Mouse (Mus musculus) small intestine, adult 2 months (tissue): Measurements from ENCODE around the gene Gm49403. TPM values are rescaled to one million over a fixed set of nuclear protein-coding genes. Genes with fewer than 3 reads are reported as not detected.
"Not testable (repeated sequence)": the region's sequence is repeated elsewhere in the genome, so short reads cannot be mapped to it uniquely, and the experiment has no call there.

Source experiments
- H3K27ac ChIP-seq: fragments of 200-500 bp; 2 replicates; pipeline ENCODE4 v1.5.1; 2012; ENCODE audit warnings: low read depth, low read length, control low read depth, inconsistent platforms; ENCODE audit not compliant: insufficient read depth
- H3K27me3 ChIP-seq: fragments of 200-500 bp; 2 replicates; pipeline ENCODE4 v1.6.1; 2012; ENCODE audit warnings: mild to moderate bottlenecking, moderate library complexity, low read length, inconsistent platforms; ENCODE audit not compliant: control insufficient read depth, insufficient read depth
- H3K36me3 ChIP-seq: fragments of 200-500 bp; 2 replicates; pipeline ENCODE4 v1.6.1; 2012; ENCODE audit warnings: mild to moderate bottlenecking, low read length, control low read depth, inconsistent platforms; ENCODE audit not compliant: control insufficient read depth, insufficient read depth
- H3K4me1 ChIP-seq: fragments of 200-500 bp; 2 replicates; pipeline ENCODE4 v1.6.1; 2012; ENCODE audit warnings: low read length, inconsistent platforms, mixed read lengths; ENCODE audit not compliant: control insufficient read depth, insufficient read depth, insufficient read length
- H3K4me3 ChIP-seq: fragments of 200-500 bp; 2 replicates; pipeline ENCODE4 v1.5.1; 2012; ENCODE audit warnings: low read depth, mild to moderate bottlenecking, control low read depth, inconsistent platforms, low read length, moderate library complexity
- CTCF ChIP-seq: fragments of 200-500 bp; IDR thresholded peaks from 2 replicates; pipeline ENCODE4 v1.5.1; 2012; ENCODE audit warnings: low read depth, mild to moderate bottlenecking, control low read depth, inconsistent platforms, low read length, moderate library complexity, mixed read lengths; ENCODE audit not compliant: insufficient replicate concordance, insufficient read length; ENCODE audit errors: extremely low read depth
- POLR2A ChIP-seq: fragments of 200-500 bp; IDR thresholded peaks from 2 replicates; pipeline ENCODE4 v1.6.1; 2012; ENCODE audit warnings: low read depth, mild to moderate bottlenecking, control low read depth, inconsistent platforms, low read length, moderate library complexity
- WGBS: fragments of 180-500 bp; shearing (Covaris S2); methylation state at CpG from one replicate; pipeline ENCODE4 v1.1.7; 2018; 5-methylcytosine and 5-hydroxymethylcytosine counted together
- polyA plus RNA-seq: library from polyadenylated mRNA; depleted of rRNA; stranded (reverse); fragments of >200 nt; gene quantifications from 2 replicates; pipeline ENCODE4 v1.2.3, GENCODE M21; 2012

The Gm49403 gene
- polyA plus RNA-seq, 1 experiment = not detected

DNA sequence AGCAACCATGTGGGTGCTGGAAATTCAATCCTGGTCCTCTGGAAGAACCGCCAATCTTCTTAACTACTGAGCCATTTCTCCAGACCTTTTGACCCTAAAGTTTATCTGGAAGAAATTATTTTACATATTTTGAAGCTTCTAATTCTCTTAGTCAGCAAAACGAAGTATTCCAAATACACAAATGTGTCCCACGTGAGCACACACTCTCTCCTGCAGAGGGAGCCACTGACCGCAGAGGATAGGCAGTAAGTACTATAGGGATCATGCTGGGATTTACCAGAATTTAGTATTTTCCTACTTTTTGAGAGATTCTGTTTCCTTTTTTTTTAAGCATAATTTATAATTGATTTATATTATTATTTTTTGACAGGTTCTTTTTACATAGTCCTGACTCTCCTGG is 26.0 kb upstream of the Gm49403 start:
- 27% methylated on average over 4 of the region's 4 CpGs for WGBS
- Histone ChIP-seq H3K27ac (no peak overlapping the region), H3K36me3 (no peaks in the 10 kb centered on the region), H3K27me3 (no peaks in the 10 kb centered on the region), H3K4me1 (no peaks in the 10 kb centered on the region), H3K4me3 (no peak overlapping the region)
- TF ChIP-seq CTCF (peak; percentile 64; the same call in 1 of the 2 replicates), POLR2A (no peak)

DNA sequence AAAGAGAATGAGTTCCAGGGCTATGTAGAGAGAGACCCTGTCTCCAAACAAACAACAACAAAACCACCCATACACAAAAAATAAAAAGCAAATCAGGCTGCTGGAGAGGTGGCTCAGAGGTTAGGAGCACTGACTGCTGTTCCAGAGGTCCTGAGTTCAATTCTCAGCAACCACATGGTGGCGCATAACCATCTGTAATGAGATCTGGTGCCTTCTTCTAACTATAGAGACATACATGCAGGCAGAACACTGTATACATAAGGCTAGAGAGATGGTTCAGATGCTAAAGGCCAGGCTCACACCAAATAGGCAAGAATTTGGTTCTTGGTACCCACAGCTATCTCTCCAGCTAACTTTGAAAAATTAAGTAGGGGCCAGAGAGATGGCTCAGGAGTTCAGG is 24.7 kb upstream of the Gm49403 start:
- Histone ChIP-seq H3K27ac (no peak overlapping the region), H3K27me3 (no peaks in the 10 kb centered on the region), H3K4me1 (no peaks in the 10 kb centered on the region), H3K36me3 (no peaks in the 10 kb centered on the region), H3K4me3 (no peak overlapping the region)
- no peak for TF ChIP-seq POLR2A
- TF ChIP-seq CTCF = no peak
- WGBS = 18% methylated on average over 1 of the region's 1 CpGs

DNA sequence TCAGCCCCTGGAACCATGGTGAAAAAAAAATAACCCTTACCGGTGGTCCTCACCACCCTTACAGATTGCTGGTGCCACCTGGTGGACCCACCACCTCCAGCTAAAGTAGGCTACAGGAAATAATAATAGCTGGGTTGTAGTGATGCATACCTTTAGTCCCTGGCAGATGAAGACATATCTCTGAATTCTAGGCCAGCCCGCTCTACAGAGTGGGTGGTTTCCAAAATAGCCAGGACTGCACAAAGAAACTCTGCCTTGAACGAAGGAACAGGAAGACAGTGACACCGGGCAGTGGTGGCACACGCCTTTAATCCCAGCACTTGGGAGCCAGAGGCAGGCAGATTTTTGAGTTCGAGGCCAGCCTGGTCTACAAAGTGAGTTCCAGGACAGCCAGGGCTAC is 19.5 kb upstream of the Gm49403 start:
- no peak for TF ChIP-seq POLR2A
- TF ChIP-seq CTCF = no peak
- Histone ChIP-seq H3K27ac (no peak overlapping the region), H3K4me3 (no peak overlapping the region), H3K27me3 (no peaks in the 10 kb centered on the region), H3K36me3 (no peaks in the 10 kb centered on the region), H3K4me1 (no peaks in the 10 kb centered on the region)
- 76% methylated on average over 6 of the region's 6 CpGs for WGBS

DNA sequence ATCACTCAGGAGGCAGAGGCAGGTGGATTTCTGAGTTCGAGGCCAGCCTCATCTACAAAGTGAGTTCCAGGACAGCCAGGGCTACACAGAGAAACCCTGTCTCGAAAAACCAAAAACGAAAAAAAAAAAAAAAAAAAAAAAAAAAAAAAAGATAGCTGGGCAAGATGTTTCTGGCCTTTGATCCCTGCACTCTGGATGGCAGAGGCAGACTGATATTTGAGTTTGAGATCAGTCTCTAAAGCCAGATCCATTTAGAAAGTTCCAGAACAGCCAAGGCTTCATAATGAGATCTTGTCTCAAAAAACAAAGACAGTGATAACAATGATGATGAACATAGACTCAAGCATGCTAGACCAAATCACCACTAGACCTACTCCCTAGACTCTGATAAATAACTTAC is 13.3 kb upstream of the Gm49403 start:
- not testable (repeated sequence) for H3K4me3 ChIP-seq, H3K27ac ChIP-seq, H3K27me3 ChIP-seq
- peaks cover 17% of the 10 kb centered on the region for H3K36me3 ChIP-seq
- 50% methylated on average over 3 of the region's 3 CpGs for WGBS
- peaks cover 11% of the 10 kb centered on the region; the same call in 1 of the 2 replicates for H3K4me1 ChIP-seq

DNA sequence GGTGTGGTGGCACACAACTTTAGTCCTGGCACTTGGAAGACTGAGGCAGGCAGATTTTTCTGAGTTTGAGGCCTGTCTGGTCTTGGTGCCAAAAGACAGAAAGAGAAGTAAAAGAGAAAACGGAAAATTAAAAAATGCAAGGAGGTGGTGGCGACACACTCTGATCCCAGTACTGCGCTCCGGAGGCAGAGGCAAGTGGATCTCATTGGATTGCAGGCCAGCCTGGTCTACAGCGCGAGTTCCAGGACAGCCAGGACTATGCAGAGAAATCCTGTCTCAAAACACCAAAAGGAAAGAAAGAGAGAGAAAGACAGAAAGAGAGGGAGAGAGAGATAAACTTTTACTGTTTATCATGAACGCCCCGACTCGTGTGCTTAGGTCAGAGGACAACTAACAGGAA is 12.9 kb upstream of the Gm49403 start:
- WGBS = 11% methylated on average over 9 of the region's 9 CpGs
- H3K27me3 ChIP-seq = no peaks in the 10 kb centered on the region
- H3K4me1 ChIP-seq = peaks cover 11% of the 10 kb centered on the region; the same call in 1 of the 2 replicates
- peaks cover 21% of the 10 kb centered on the region for H3K36me3 ChIP-seq
- TF ChIP-seq POLR2A (no peak), CTCF (no peak)
- peak overlapping the region; percentile 52 for H3K27ac ChIP-seq
- peak overlapping the region; percentile 87 for H3K4me3 ChIP-seq

DNA sequence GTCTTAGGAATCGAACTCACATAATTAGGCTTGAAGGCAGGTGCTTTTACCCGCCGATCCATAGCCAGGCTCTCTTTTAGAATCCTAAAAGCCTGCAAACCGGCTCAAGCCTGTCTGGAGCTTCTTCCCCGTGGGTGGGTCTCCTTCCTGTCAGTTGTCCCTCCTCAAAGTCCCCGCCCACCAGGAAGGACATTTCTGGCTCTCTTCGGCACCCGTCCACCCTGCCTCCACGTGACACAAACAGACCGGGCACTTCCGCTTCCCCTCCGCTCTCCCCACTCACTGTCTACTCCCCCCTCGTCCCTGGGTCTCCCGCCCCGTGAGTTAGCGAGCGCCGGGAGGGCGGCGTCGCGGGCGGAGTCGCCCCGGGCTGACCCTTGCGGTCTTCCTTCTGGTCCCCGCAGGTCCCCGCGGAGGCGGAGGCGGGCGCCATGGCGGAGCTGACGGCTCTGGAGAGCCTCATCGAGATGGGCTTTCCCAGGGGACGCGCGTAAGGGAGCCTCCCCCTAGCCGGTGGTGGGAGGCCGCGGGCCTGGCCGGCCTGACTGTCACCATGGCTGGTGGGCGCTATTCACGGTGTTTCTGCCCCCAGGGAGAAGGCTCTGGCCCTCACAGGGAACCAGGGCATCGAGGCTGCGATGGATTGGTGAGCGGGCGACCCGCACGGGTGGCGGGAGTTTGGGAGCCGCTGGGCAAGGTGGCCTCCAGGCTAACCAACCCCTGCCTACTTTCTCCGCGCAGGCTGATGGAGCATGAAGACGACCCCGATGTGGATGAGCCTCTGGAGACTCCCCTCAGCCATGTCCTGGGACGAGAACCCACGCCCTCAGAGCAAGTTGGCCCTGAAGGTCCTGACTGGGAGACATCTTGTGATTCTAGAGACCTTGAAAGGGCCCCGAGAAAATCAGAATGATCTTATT is 12.2 kb upstream of the Gm49403 start, which contains the start of gene Ubxn1:
Gene Ubxn1, plus strand, starts transcription at position 230 of the 920 bp plus-strand sequence.
- Histone ChIP-seq H3K27ac (peak within 1 kb of the TSS; percentile 68), H3K27me3 (no peaks in the 10 kb centered on the region), H3K4me1 (peaks cover 11% of the 10 kb centered on the region; the same call in 1 of the 2 replicates), H3K36me3 (peaks cover 26% of the 10 kb centered on the region), H3K4me3 (peak within 1 kb of the TSS; percentile 87)
- WGBS = under 1% methylated on average over 57 of the region's 59 CpGs
- TF ChIP-seq POLR2A = peak; percentile 81
- TF ChIP-seq CTCF = no peak

DNA sequence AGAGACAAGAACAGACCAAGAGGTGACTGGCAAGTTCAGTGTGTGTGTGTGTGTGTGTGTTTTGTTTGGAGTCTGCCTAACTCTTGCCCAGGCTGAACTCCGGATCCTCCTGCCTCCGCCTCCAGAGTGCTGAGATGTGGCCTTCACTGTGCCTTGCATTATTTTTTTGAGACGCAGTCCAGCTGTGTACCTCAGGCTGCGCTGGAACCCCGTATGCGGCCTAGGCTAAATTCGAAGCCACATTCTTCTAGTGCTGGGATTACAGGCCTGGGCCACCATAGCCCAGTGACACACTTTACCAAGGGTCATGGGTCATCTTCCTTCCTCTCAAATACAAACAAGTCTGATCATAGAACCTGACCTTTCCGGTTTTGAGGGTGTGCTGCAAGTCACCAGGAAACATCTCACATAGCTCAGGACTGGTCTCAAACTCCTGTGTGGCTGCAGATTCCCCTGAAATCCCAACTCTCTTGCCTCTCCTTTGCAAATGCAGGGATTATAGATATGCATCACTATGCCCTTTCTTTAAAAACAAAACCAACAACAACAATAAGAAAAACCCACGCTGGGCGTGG is 11.4 kb upstream of the Gm49403 start:
- peaks cover 26% of the 10 kb centered on the region for H3K36me3 ChIP-seq
- peak overlapping the region; percentile 68; the same call in 1 of the 2 replicates for H3K27ac ChIP-seq
- peaks cover 11% of the 10 kb centered on the region; the same call in 1 of the 2 replicates for H3K4me1 ChIP-seq
- H3K4me3 ChIP-seq = peak overlapping the region; percentile 87
- 38% methylated on average over 10 of the region's 10 CpGs for WGBS
- TF ChIP-seq CTCF (no peak), POLR2A (no peak)
- H3K27me3 ChIP-seq = no peaks in the 10 kb centered on the region
